Mouse (Mus musculus) brown adipose tissue, adult 24 weeks (tissue): ENCODE measurements around the gene Zbtb4. TPM values are rescaled to one million over a fixed set of nuclear protein-coding genes. Genes with fewer than 3 reads are reported as not detected.

Experiments used
- H3K27ac ChIP-seq: fragments of 200-500 bp; replicated peaks from 2 replicates; pipeline ENCODE4 v1.5.1; 2012; ENCODE audit warnings: low read depth, mild to moderate bottlenecking, low read length
- H3K4me1 ChIP-seq: fragments of 200-500 bp; 2 replicates; pipeline ENCODE4 v1.6.1; 2012; ENCODE audit warnings: low read length, mixed read lengths; ENCODE audit not compliant: control insufficient read depth, insufficient read depth, insufficient read length
- H3K4me3 ChIP-seq: fragments of 200-500 bp; 2 replicates; pipeline ENCODE4 v1.5.1; 2012; ENCODE audit warnings: low read depth, mild to moderate bottlenecking, low read length, moderate library complexity; ENCODE audit not compliant: insufficient read depth
- polyA plus RNA-seq: library from polyadenylated mRNA; stranded (reverse); fragments of >200 nt; gene quantifications from 2 replicates; pipeline ENCODE4 v1.2.4, GENCODE M21; 2012; ENCODE audit not compliant: missing spikeins, insufficient read depth, insufficient read length

Gene Zbtb4
- polyA plus RNA-seq, 1 experiment, result 23.6 TPM

DNA sequence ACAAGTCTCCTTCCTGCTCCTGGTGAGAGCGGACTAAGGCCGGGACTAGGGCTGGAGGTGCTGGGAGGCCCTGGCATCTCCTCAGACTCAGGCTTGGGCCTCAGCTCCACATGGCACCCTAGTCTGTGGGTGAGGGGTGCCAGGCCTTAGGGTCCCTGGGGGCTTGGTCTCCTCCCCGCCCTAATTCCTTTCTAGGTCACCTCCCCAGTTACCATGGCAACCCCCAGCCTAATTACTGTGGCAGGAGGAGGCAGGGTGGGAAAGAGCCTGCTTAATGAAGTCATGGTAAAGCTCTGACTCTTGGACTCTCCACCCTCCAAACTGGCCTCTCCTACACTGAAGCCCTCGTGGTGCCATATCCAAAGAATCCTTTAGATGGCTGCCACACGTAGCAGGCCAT, 63.1 kb downstream of the Zbtb4 start:
- H3K27ac ChIP-seq, result no peak overlapping the region
- no peaks in the 10 kb centered on the region for H3K4me1 ChIP-seq
- H3K4me3 ChIP-seq, result no peak overlapping the region

- Histone ChIP-seq H3K4me1 (no peaks in the 10 kb centered on the region), H3K27ac (no peak overlapping the region), H3K4me3 (no peak overlapping the region)
These were observed 67.8 kb downstream of the Zbtb4 start for GRCm38 (mm10) chr11:69833554-69833953.

Other genes starting within 250 kb of the Zbtb4 start
- not detected in 2 replicates for gene Dnah2, start 216.8 kb upstream of the Zbtb4 start, polyA plus RNA-seq
- gene Efnb3, start 205.7 kb upstream of the Zbtb4 start, polyA plus RNA-seq, result not detected in 2 replicates
- gene Wrap53, start 185.7 kb upstream of the Zbtb4 start, polyA plus RNA-seq, result 10.7 and 10.9 TPM in 2 replicates
- gene Trp53, start 185.6 kb upstream of the Zbtb4 start, polyA plus RNA-seq, result 13.6 and 18.3 TPM in 2 replicates
- gene Atp1b2, start 160.0 kb upstream of the Zbtb4 start, polyA plus RNA-seq, result 6.7 and 8.3 TPM in 2 replicates
- gene Shbg, start 148.0 kb upstream of the Zbtb4 start, polyA plus RNA-seq, result not detected in 2 replicates
- 8.6 and 10.9 TPM in 2 replicates for gene Sat2, start 143.9 kb upstream of the Zbtb4 start, polyA plus RNA-seq
- gene Fxr2, start 132.9 kb upstream of the Zbtb4 start, polyA plus RNA-seq, result 27.8 and 29.5 TPM in 2 replicates
- not detected in 2 replicates for gene Sox15, start 110.6 kb upstream of the Zbtb4 start, polyA plus RNA-seq
- 73.8 and 102 TPM in 2 replicates for gene Mpdu1, start 103.3 kb upstream of the Zbtb4 start, polyA plus RNA-seq
- 10.3 and 12.1 TPM in 2 replicates for gene Cd68, start 99.8 kb upstream of the Zbtb4 start, polyA plus RNA-seq
- 268 and 317 TPM in 2 replicates for gene Eif4a1, start 93.5 kb upstream of the Zbtb4 start, polyA plus RNA-seq
- 49.9 and 65.3 TPM in 2 replicates for gene Senp3, start 83.8 kb upstream of the Zbtb4 start, polyA plus RNA-seq
- gene Tnfsf13, start 80.1 kb upstream of the Zbtb4 start, polyA plus RNA-seq, result 4.1 and 4.9 TPM in 2 replicates
- 12.7 and 13.7 TPM in 2 replicates for gene Tnfsf12, start 70.1 kb upstream of the Zbtb4 start, polyA plus RNA-seq
- gene Tnfsfm13, start 69.8 kb upstream of the Zbtb4 start, polyA plus RNA-seq, result 0.99 and 2.8 TPM in 2 replicates
- gene Polr2a, start 7.3 kb upstream of the Zbtb4 start, polyA plus RNA-seq, result 10.4 and 16.5 TPM in 2 replicates
- gene Slc35g3, start 3.9 kb upstream of the Zbtb4 start, polyA plus RNA-seq, result not detected in 2 replicates
- 1.7 and 2.4 TPM in 2 replicates for gene Chrnb1, start 30.0 kb downstream of the Zbtb4 start, polyA plus RNA-seq
- gene Fgf11, start 35.9 kb downstream of the Zbtb4 start, polyA plus RNA-seq, result 5.6 and 7.5 TPM in 2 replicates
- gene Tmem102, start 39.7 kb downstream of the Zbtb4 start, polyA plus RNA-seq, result 1.2 TPM in 1 of 2 replicates, not detected in the other
- not detected in 2 replicates for gene Gm39566, start 49.4 kb downstream of the Zbtb4 start, polyA plus RNA-seq
- gene Spem2, start 52.6 kb downstream of the Zbtb4 start, polyA plus RNA-seq, result not detected in 2 replicates
- not detected in 2 replicates for gene Spem1, start 56.3 kb downstream of the Zbtb4 start, polyA plus RNA-seq
- gene Nlgn2, start 71.9 kb downstream of the Zbtb4 start, polyA plus RNA-seq, result 1.8 and 2.7 TPM in 2 replicates
- gene Tmem256, start 72.6 kb downstream of the Zbtb4 start, polyA plus RNA-seq, result 206 and 248 TPM in 2 replicates
- 18.7 TPM in 2 replicates for gene Plscr3, start 80.5 kb downstream of the Zbtb4 start, polyA plus RNA-seq
- not detected in 2 replicates for gene Tnk1, start 92.8 kb downstream of the Zbtb4 start, polyA plus RNA-seq
- not detected in 2 replicates for gene Tmem95, start 112.1 kb downstream of the Zbtb4 start, polyA plus RNA-seq
- 2.5 and 3.3 TPM in 2 replicates for gene Kctd11, start 115.5 kb downstream of the Zbtb4 start, polyA plus RNA-seq
- not detected in 2 replicates for gene Acap1, start 129.6 kb downstream of the Zbtb4 start, polyA plus RNA-seq
- 3.2 TPM in 1 of 2 replicates, not detected in the other for gene 2810408A11Rik, start 135.1 kb downstream of the Zbtb4 start, polyA plus RNA-seq
- gene Neurl4, start 135.2 kb downstream of the Zbtb4 start, polyA plus RNA-seq, result 16.9 and 18.4 TPM in 2 replicates
- gene Gps2, start 148.0 kb downstream of the Zbtb4 start, polyA plus RNA-seq, result 23.6 and 24.3 TPM in 2 replicates
- gene Eif5a, start 156.0 kb downstream of the Zbtb4 start, polyA plus RNA-seq, result 424 and 439 TPM in 2 replicates
- 37.9 and 76.4 TPM in 2 replicates for gene Ybx2, start 169.9 kb downstream of the Zbtb4 start, polyA plus RNA-seq
- gene Slc2a4, start 182.3 kb downstream of the Zbtb4 start, polyA plus RNA-seq, result 466 and 489 TPM in 2 replicates
- not detected in 2 replicates for gene Cldn7, start 198.9 kb downstream of the Zbtb4 start, polyA plus RNA-seq
- gene Ctdnep1, start 215.2 kb downstream of the Zbtb4 start, polyA plus RNA-seq, result 82.4 and 122 TPM in 2 replicates
- gene Elp5, start 216.6 kb downstream of the Zbtb4 start, polyA plus RNA-seq, result 66.7 and 78.0 TPM in 2 replicates
- 576 and 663 TPM in 2 replicates for gene Gabarap, start 225.2 kb downstream of the Zbtb4 start, polyA plus RNA-seq
- 24.2 and 26.4 TPM in 2 replicates for gene Phf23, start 229.9 kb downstream of the Zbtb4 start, polyA plus RNA-seq
- gene Dvl2, start 234.7 kb downstream of the Zbtb4 start, polyA plus RNA-seq, result 2.6 and 4.9 TPM in 2 replicates
- 1,981 and 2,287 TPM in 2 replicates for gene Acadvl, start 249.5 kb downstream of the Zbtb4 start, polyA plus RNA-seq